Mouse (Mus musculus): ENCODE measurements at regions not wholly inside any gene's neighbourhood (a gene's known extent, or its start where the extent isn't known, plus 50 kb on each side); places are given as distances from the start of the nearest gene placed in this dataset.

DNA sequence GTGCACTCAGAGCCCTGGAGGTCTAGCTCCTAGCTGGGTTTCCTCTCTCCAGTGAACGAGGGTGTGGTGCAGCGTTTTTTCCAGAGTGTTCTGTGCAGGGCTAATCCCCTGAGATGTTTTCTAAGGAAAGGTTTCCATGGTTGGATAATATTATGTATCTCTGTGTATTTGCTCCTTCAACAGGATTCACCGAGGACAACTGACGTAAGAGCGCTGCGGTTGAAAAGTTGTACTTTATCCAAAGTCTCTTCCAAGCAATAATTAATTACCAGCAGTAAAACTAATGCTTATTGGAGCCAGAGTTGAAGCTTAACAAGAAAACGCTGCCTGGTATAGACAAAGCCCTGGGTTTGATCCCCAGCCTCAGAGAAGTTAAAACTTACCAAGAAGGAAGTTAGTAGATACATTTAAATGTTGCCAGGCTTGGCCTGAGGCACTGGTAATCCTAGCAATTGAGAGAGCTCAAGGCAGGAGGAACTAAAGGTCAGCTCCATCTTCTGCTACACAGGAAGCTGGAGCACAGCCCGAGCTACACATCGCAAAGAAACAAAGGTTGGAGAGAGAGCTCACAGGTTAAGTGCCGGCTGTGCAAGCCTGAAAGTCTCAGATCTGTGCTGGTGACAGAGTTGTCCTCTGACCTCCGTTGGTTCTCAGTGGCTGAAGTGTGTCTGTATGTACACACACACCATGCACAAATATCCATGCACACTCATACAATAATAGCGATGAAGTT lies 51.2 kb upstream of the Rap1b start:
- peak; percentile 87 for DNase-seq

DNA sequence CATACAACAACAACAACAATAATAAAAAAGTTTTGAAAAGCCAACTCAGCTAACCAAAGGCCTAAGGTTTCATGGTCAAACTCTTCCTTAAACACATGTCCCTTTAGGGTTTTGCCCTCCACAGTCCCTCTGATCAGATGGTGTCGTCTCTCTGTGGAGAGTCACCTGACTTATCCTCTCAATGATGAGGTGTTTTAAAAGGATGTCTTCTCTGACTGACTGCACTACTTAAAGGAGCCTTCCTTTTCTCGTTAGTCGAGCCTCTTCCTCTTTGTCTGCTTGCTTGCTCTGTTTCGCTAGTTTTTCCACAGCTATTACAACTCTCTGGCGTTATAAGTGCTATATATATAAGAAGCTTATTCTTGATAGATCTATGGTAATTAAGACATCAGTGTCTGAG lies 51.9 kb upstream of the Rap1b start:
- DNase-seq: no peak

DNA sequence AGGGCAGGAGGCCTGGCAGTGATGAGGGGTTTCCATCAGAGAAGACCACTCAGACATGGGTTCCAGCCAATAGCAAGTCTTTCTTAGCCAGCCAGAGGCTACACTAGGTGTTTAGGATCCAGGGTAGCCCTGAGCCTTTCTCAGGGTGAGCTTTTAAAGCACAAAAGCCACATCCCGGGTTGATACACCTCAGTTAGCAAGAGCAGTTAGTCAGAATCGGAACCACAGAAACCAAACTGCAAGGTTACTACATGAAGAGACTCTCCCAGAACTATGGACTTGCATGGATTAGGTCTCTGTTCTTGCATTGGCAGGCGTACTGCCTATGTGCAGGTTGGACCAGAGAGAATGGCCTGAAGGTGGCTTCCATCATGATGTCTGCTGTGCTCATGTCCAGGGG lies 52.6 kb upstream of the Rap1b start:
- no peak for DNase-seq

DNA sequence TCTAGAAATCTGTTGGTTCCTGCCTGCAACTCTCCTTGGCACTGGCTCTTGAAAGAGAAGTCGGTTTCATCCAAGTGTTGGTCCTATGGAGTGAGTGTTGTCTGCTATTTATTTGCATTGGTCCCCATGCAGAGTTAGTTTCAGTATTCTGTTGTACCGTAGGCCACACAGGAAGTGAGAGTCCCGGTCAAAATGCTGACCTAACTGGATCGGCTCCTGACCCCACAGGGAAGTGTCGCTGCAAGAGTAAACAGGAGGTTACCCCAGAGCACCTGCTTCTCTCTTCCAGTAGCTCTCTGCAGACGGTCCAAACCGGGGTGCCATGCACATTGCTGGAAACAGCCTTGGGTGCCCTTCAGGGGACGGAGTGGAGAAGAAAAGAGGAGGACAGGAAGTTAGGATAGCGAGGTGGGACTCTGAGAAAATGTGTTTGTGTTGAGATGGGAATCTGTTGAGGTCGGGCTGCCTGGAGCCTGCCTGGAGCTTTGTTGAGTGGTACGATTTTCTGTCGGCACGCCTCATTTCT lies 53.6 kb upstream of the Rap1b start:
- peak; percentile 61 for DNase-seq

DNA sequence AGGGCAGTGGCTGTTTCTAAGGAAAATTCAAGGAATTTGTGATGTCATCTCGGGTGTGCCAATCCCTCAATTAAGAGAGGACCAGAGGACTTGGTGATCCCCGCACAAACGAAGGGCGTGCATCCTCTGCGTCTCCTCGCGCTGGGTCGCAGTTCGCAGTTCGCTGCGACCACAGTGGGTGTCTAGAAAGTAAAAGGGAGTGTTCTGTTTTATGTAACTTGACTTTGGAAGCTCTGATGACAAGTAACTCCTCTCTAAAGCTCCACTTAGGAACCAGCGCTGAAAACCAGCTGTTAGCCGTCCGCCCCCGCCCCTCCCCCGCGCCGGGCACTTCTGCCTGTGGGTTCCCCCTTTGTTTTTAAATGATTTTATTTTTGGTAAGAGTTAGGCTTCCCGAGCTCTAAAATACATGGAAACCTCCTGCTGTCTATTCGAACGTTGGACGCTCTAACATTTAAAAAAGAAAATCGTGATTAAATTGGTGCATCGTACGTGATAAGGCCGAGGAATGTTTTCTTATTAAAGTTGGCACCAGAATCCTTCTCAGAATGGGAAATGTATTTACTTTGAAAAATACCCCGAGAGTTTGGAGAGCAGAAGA lies 59.9 kb upstream of the Rap1b start:
- DNase-seq: peak; percentile 19

DNA sequence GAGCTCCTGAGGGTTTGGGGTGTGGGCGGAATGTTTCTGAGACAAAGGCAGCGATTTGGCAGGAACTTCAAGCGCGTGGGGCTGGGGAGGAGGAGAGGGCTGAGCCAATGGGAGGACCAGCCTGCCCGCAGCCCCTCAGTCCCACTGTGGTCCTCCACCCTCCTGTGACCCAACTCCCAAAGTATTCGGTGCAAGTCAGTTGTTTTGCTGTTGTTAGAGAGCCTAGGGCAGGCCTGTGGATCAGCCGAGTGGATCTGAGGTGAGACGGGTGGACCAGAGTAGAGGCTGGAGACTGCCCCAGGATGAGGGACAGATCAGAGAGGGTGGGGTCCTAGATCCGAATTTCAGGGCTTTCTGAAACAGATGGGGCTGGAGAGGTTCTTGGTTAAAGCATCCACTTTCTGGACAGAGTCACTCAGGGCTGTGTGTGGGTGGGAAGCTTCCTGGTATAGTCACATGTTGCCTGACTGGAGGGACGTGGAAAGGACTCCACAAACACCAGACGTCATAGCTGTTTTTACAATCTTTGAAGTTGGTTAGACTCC lies 60.5 kb upstream of the Rap1b start:
- DNase-seq: peak; percentile 43

DNA sequence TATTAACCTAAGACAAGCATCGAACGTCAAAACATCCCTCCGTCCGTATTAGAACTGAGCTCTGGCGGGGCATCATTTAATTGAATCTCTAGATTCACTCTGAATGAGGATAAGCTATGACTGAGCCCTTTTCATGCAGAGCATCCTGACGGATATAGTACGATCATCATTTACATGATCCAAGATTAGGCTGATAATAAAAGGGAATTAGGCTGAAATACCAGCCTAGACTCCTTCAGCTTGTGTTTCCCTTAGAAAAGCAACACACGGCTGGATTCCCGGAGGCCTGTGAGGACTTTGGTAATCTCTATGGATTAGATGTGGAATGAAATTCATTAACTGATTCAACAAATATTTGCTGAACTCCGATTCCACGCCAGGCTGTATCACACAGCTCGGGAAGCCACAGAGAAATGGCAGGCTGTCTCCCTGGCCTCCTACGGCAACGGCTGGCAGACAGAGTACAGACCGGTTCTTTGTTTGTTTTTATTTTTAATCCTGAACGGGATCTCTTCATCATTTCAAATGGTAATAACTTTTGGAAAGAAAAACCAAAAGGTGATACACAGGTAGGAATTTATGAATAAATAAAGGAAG lies 62.3 kb upstream of the Rap1b start:
- no peak for DNase-seq

DNA sequence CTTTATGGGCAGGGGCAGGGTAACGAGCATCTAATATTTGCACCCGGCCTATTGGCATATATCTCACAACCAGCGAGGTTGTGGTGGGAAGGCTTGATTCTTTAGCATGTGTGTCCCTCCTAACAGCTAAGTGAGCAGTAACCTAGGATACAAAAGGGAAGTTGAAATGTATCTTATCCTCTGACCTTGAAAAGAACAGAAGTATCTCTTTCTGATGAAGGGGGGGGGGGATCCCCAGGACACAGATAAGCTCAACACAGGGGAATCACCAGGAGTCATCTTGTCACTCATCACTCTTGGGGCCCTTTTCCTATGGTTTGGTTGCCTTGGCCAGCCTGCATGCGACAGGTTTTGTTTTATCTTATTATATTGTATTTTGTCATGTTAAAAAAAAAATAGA lies 63.3 kb upstream of the Rap1b start:
- DNase-seq: no peak

DNA sequence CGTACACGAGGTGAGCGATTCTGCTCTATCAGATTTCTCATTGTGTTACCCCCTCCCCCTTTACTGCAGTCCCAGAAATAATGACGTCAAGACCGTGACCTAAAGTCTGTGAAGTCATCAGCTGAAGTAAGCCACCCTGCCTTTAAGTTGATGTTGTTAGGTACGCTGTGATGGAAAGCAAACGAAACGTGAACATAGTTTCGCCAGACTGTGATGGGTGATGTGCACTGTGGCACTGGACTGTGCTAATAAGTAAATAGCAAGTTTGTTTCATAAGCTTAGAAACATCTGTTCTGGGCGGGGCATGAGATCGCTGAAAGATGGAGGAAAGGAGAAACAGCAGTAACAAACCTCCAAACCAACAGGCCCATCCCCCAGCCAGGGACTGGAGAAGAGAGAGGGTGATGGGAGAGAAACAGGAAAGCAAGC lies 64.0 kb upstream of the Rap1b start:
- no peak for DNase-seq

DNA sequence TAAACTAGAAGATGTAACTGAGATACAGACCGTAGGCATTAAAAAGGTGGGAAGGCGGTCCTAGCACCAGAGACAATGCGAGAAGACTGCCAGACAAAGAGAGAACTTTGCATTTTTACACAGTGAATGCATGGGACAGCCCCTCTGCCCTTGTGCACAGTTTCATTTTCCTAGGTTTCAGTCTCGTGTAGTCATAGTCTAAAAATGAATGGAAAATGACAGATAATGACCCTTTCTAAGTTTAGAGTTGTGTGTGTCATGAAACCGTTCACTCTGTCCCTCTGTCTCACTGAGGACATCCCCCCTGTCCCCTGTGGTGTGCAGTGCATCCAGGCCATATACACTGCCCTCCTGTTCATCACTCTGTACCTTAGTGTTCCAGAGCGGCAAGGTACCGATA lies 64.6 kb upstream of the Rap1b start:
- no peak for DNase-seq

DNA sequence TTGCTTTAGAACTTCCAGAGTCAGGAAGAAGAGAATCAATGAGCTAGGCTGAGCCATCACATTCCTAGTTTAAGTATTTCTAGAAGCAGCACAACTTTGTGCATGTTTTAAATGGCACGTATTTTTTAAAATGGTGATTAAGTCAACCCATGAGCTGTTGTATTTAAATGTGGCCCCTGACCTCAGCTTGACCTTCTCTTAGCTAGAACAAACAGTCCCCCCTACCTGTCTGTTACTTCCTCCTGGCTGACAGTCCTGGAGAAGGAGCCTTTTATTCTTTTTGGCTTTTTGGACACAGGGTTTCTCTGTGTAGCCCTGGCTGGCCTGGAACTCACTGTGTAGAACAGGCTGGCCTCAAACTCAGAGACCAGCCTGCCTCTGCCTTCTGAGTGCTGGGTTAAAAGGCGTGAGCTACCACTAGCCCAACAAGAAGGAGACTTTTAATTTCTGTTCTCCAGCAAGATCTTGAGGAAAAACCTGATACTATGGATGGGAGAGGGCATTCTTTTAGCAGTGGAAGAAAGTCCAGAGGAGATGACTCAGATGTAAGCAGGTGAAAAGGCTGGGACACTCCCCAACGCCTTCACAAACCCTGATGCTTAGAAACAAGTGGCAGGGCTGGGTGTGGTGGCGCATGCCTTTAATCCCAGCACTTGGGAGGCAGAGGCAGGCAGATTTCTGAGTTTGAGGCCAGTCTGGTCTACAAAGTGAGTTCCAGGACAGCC lies 69.3 kb upstream of the Rap1b start:
- DNase-seq: no peak

DNA sequence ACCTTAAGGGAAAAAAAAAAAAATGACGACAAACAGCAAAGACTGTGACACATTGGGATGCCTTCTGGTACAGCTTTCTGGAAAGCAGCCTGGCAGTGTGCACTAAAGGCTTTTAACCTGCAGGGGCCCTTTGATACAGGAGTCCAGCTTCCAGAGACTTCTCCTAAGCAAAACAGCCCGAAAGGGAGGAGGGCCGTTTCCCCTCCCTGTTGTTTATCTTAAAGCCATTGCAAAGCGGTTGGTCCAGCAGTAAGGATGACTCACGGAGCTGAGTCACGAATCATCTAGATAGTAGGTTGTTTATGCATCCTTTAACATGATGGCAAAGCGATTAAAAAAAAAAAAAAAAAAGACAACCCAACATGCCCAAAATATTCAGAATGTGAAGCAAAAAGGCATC lies 70.4 kb upstream of the Rap1b start:
- no peak for DNase-seq

DNA sequence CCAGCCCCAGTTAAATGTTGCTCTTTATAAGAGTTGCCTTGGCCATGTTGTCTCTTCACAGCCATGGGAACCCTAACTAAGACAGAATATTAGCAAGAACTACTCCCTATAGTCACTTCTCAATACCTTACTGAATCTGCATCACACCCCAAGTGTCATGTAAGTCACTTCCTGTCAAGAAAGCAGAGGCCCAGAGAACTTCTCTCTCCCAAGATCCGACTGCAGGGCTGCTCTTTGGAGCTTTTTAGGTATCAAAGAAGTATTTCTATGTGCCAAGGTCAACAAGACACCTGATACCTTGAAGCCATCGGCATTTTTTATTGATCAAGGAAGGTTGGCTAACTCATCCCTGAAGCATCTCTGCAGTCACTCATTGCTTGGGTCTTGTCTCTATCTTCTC lies 72.0 kb upstream of the Rap1b start:
- DNase-seq: no peak

DNA sequence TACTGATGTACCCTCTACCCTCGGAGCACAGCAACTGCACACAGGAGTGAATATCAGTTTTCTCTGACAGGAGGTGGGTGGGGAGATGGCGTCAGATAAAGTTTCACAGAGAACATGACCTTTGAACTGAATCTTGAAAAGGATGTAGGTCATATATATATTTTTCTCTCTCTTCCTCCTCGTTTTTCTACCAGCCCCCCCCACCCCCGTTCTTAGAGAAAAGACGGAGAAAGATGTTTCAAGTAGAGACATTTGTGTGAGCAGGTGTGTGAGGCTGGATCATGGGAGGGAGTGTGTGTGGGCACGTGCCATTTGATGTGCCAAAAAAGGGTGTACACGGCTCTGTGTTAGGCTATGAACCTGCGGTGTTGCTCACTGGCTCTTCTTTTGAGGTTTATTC lies 72.8 kb upstream of the Rap1b start:
- no peak for DNase-seq

DNA sequence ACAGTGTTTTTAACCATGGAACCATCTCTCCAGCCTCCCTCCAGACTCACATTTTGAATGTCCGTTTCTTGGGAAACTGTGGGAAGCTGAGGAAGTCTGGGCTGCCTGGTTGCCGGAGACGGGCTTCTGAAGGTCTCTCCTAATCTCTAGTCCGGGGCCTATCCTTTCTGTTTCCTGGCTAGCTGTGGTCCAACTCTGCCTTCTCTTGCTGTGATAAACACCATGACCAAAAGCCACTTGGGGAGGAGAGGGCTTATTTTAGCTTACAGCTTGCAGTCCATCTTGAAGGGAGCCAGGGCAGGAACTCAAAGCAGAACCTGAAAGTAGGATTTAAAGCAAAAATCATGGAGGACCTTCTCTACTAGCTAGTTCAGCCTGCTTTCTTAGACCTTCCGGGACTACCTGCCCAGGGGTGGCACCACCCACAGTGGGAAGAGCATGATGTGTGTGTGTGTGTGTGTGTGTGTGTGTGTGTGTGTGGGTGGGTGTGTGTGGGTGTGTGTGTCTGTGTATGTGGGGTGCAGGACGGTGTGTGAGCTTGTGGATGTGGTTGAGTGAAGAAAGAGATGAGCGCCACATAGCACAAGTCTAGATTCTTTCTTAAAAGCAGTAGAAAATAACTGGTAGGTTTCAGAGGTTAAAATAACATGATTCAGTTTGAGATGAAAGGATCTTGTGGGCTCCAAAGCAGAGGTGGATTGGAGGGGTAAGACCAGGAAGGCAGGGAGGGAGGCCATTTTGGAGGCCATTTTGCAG lies 73.5 kb upstream of the Rap1b start:
- DNase-seq: no peak

DNA sequence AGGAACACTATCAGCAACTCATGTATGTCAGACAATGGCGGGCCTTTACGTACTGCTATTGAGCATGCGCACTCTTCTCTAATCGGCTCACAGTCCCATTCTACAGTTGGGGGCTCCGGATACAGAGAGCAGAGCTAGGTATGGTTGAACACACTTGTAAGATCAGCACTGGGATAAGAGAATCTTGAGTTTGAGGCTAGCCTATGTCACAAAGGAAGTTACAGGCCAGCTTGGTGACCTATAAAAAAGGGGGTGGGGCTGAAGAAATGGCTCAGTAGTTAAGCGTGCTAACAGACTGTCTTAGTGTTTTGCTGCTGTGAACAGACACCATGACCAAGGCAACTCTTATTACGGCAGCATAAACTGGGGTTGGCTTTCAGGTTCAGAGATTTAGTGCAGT lies 79.4 kb upstream of the Rap1b start:
- DNase-seq: no peak

DNA sequence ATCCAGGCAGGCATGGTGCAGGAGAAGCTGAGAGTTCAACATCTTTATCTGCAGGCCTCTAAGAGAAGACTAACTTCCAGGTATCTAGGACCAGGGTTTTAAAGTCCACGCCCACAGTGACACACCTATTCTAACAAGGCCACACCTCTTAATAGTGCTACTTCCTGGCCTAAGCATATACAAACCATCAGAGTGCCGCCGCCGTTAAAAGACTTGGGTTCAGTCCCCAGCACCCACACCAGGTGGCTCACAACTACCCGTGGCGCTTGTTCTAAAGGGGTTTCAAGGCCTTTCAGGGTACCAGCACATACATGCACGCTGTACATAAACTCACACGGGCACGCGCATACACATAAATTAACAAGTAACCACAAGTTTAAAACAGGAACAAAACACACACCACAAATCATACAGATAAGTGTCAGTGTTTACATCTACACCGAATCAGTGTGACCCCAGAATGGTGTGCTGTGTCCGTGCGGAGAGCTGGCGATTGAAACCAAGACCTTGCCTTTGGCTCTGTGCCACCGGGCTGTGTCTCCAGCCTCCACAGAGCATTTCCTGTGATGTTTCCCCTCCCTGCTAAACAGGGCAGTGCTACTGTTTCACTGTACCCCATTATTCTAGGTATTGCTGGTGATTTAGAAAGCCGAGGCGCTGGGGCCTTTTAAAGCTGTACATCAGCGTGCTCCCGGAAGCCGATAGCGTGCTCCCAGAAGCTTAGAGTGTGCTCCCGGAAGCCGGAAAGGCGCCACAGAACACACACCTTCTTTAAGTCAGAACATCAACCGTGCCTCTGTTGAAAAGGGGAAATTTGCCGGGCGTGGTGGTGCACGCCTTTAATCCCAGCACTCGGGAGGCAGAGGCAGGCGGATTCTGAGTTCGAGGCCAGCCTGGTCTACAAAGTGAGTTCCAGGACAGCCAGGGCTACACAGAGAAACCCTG lies 80.0 kb upstream of the Rap1b start:
- peak; percentile 17 for DNase-seq

DNA sequence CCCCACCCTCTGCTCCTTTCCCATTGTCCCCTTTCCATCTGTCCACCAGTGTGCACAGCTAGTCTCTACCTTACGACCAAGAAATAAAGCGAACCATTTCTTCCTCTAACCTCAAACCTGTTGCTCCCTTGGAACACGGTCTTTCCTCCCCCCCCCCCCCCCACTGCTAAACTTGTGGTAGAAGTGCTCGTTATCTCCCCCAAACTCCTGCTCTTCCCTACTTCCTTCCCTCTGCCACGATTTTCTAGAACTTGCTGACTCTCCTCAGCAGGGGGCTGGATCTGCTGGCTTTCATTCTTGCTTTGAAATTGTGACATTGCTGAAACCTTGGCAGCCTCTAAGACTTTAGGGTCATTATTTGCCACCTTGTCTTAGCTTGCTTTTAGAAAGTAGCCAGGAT lies 83.2 kb upstream of the Rap1b start:
- DNase-seq: no peak

DNA sequence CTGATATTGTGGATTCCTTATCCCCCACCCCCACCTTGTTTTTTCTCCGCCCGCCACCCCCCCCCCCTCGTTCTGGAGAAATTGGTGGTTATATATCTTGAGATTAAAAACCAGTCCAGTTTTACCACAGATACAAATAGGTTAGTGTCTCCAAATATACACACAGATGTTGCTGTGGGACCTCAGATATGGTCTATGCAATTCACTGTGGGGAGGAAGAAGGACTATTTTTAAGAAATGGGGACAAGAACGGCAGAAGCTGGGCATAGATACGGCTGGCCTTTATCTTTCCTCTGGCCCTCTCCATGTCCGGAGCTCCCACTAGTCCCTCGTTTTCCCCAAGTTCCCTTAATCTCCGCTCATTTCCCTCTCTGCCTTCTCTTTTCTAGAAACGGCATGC lies 89.0 kb upstream of the Rap1b start:
- no peak for DNase-seq

DNA sequence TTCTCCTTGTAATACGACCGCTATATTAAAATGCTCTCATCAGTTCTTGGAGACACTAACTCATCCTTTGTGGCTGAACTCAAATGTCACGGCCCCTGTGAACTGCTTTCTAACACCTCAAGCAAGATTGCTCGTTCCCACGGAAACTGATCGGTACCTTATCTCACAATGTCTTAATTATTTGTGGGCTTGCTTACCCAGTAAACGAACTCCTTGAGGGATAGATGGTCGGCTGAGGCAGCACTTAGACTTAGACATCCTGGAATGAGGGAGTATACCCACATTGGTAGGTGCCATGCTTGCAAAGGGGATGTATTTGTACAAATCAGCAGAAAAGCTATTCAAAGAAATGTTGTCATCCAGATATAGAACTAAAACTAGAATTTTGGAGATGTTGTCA lies 92.9 kb upstream of the Rap1b start:
- no peak for DNase-seq

Measured in kidney, adult 9 months (tissue).